Comparison of ENCODE assay signal across 9 mouse cellular contexts in the genomic region with DNA sequence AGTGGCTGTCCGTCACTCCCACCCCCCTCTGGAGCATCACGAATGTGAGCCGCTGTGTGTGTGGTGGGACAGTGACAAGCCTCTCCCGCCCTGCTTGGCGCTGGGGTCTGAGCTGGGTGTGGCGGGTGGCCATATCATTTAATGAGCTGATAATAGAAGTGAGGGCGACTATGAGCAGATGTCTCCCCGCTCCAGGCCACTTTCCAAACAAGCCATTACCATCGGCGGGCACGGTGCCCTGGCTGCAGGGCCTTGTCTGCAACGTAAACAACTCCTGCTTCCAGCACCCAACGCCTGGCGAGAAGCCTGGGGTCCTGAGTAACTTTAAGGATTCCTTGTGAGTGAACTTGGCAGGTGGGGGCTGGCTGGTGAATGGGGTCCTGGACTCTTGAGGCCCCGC. TPM values are rescaled to one million over a fixed set of nuclear protein-coding genes. Genes with fewer than 3 reads are reported as not detected.
DNase-seq lines count a peak whose midpoint lies in the region; ATAC-seq and TF ChIP-seq lines count a peak whose summit lies in the region.
"Had no signal": no experiment of that assay in that cellular context is flagged by ENCODE, and none has a peak within 500 bp of the region (broad histone marks: within the 10 kb centered on the region; RNA-seq: fewer than 3 reads in every experiment).

No protein-coding gene starts in this region.

- H3K27ac ChIP-seq in layer of hippocampus, adult 2 months = no peak overlapping the region
- H3K27ac ChIP-seq in brown adipose tissue, adult 24 weeks (replicated peaks; ENCODE audit: low read depth, low read length) = no peak overlapping the region
- no peak overlapping the region for H3K27ac ChIP-seq in forebrain, postnatal 0 days (ENCODE audit: low read depth, low read length)
- H3K27ac ChIP-seq in limb, embryonic 13.5 days = no peak overlapping the region
- H3K27ac ChIP-seq in olfactory bulb, adult 2 months (ENCODE audit: insufficient read depth, low read depth, low read length) = no peak overlapping the region

- 8% methylated on average over 15 of the region's 15 CpGs for WGBS in forebrain, postnatal 0 days
- WGBS in limb, embryonic 13.5 days = 9% methylated on average over 15 of the region's 15 CpGs
- 10% methylated on average over 15 of the region's 15 CpGs for WGBS in olfactory bulb, adult 2 months

- peaks cover under 1% of the 10 kb centered on the region; the same call in 1 of the 2 replicates for H3K4me1 ChIP-seq in brown adipose tissue, adult 24 weeks (ENCODE audit: control insufficient read depth, insufficient read depth, insufficient read length, low read length)
- no peaks in the 10 kb centered on the region for H3K4me1 ChIP-seq in forebrain, postnatal 0 days (ENCODE audit: insufficient read depth)
- peaks cover 19% of the 10 kb centered on the region for H3K4me1 ChIP-seq in limb, embryonic 13.5 days
- H3K4me1 ChIP-seq in olfactory bulb, adult 2 months (ENCODE audit: control insufficient read depth, insufficient read depth, low read length) = peaks cover 16% of the 10 kb centered on the region

- H3K36me3 ChIP-seq in forebrain, postnatal 0 days (ENCODE audit: insufficient read depth) = no peaks in the 10 kb centered on the region
- peaks cover 31% of the 10 kb centered on the region for H3K36me3 ChIP-seq in limb, embryonic 13.5 days

- H3K9ac ChIP-seq in forebrain, postnatal 0 days = peak overlapping the region; percentile 43; the same call in 1 of the 2 replicates
- peak overlapping the region; percentile 48 for H3K9ac ChIP-seq in limb, embryonic 13.5 days

- peak overlapping the region; percentile 79 for H3K4me2 ChIP-seq in forebrain, postnatal 0 days (ENCODE audit: low read depth)
- H3K4me2 ChIP-seq in limb, embryonic 13.5 days (replicated peaks) = peak overlapping the region; percentile 79

- ATAC-seq in forebrain, postnatal 0 days = 0 out of 2 replicates have a peak, but pooled peaks have one; percentile 4
- ATAC-seq in limb, embryonic 13.5 days (ENCODE audit: low FRiP score, low read depth) = no peak; the same call in 1 of the 2 replicates

- no peak for TF ChIP-seq POLR2A in olfactory bulb, adult 2 months (IDR thresholded peaks at IDR 0.05; ENCODE audit: insufficient read depth, low read depth, low read length)

- TF ChIP-seq CTCF in layer of hippocampus, adult 2 months (conservative IDR thresholded peaks at IDR 0.05) = no peak
- no peak for TF ChIP-seq CTCF in forebrain, postnatal 0 days (IDR thresholded peaks at IDR 0.05; ENCODE audit: low read depth)
- no peak for TF ChIP-seq CTCF in olfactory bulb, adult 2 months (IDR thresholded peaks at IDR 0.05; ENCODE audit: insufficient read depth, low read depth, low read length)

- H3K9me3 ChIP-seq in forebrain, postnatal 0 days (ENCODE audit: low read length) = no peaks in the 10 kb centered on the region
- no peaks in the 10 kb centered on the region for H3K9me3 ChIP-seq in limb, embryonic 13.5 days

- peak overlapping the region; percentile 63 for H3K4me3 ChIP-seq in layer of hippocampus, adult 2 months
- H3K4me3 ChIP-seq in brown adipose tissue, adult 24 weeks (ENCODE audit: insufficient read depth, low read depth, low read length) = peak overlapping the region; percentile 90; the same call in 1 of the 2 replicates
- H3K4me3 ChIP-seq in forebrain, postnatal 0 days (ENCODE audit: low read depth, low read length) = peak overlapping the region; percentile 44
- peak overlapping the region; percentile 51 for H3K4me3 ChIP-seq in limb, embryonic 13.5 days
- peak overlapping the region; percentile 72 for H3K4me3 ChIP-seq in olfactory bulb, adult 2 months (ENCODE audit: insufficient read depth, low read depth, low read length)

- no peak for DNase-seq in layer of hippocampus, adult 2 months (ENCODE audit: low spot score in 2 of 2)
- no peak for DNase-seq in layer of hippocampus, postnatal 25 days (ENCODE audit: extremely low spot score in 1 of 2, low spot score in 1 of 2)
- peak; percentile 41 for DNase-seq in forebrain, postnatal 0 days
- DNase-seq in thymus, postnatal 4 days = no peak
- no peak for DNase-seq in left cerebral cortex, adult 9 months (ENCODE audit: low spot score in 2 of 2)

- H3K27me3 ChIP-seq in forebrain, postnatal 0 days (ENCODE audit: insufficient read depth, low read length) = peaks cover 2% of the 10 kb centered on the region; the same call in 1 of the 2 replicates
- H3K27me3 ChIP-seq in limb, embryonic 13.5 days = peaks cover 46% of the 10 kb centered on the region

RNA-seq across cellular contexts. Expression of a gene that starts 1.5 kb away (rescaled TPM):
- 10 to 100 TPM; 10.7 to 11.0 TPM for total RNA-seq in layer of hippocampus, adult 2 months (2021)
- total RNA-seq in layer of hippocampus, postnatal 25 days (2021) = 10 to 100 TPM in 1 of 2 experiments, 1 to 10 TPM in 1; 9.6 to 10.2 TPM
- polyA plus RNA-seq in brown adipose tissue, adult 24 weeks (2012; ENCODE audit: insufficient read depth, insufficient read length, missing spikeins) = 5.1 and 5.4 TPM in 2 replicates
- 6.1 and 6.2 TPM in 2 replicates for total RNA-seq in forebrain, postnatal 0 days (2014; rRNA removed)
- polyA plus RNA-seq in forebrain, postnatal 0 days (2015; fragmentation: Nextera tagmentation; extraction: Ambion mirVana) = 1.1 TPM in 2 replicates
- polyA plus RNA-seq in limb, embryonic 13.5 days (2015; fragmentation: Nextera tagmentation; extraction: Ambion mirVana) = 1.8 and 1.9 TPM in 2 replicates
- polyA plus RNA-seq in olfactory bulb, adult 2 months (2012; ENCODE audit: insufficient read depth, insufficient read length, low replicate concordance, missing spikeins) = not detected in 2 replicates

RNA-seq across cellular contexts. Expression of a gene that starts 9.4 kb away (rescaled TPM):
- 1 to 10 TPM; 5.4 to 5.6 TPM for total RNA-seq in layer of hippocampus, adult 2 months (2021)
- total RNA-seq in layer of hippocampus, postnatal 25 days (2021) = 1 to 10 TPM; 5.8 to 6.0 TPM
- polyA plus RNA-seq in brown adipose tissue, adult 24 weeks (2012; ENCODE audit: insufficient read depth, insufficient read length, missing spikeins) = 6.4 and 10.3 TPM in 2 replicates
- total RNA-seq in forebrain, postnatal 0 days (2014; rRNA removed) = 19.5 and 28.2 TPM in 2 replicates
- 15.7 and 17.0 TPM in 2 replicates for polyA plus RNA-seq in forebrain, postnatal 0 days (2015; fragmentation: Nextera tagmentation; extraction: Ambion mirVana)
- 287 and 299 TPM in 2 replicates for polyA plus RNA-seq in limb, embryonic 13.5 days (2015; fragmentation: Nextera tagmentation; extraction: Ambion mirVana)
- polyA plus RNA-seq in olfactory bulb, adult 2 months (2012; ENCODE audit: insufficient read depth, insufficient read length, low replicate concordance, missing spikeins) = 124 and 250 TPM in 2 replicates

RNA-seq across cellular contexts. Expression of a gene that starts 13.7 kb away (rescaled TPM):
- 100 to 1,000 TPM; 124 TPM for total RNA-seq in layer of hippocampus, adult 2 months (2021)
- 100 to 1,000 TPM; 125 to 131 TPM for total RNA-seq in layer of hippocampus, postnatal 25 days (2021)
- 69.8 and 75.4 TPM in 2 replicates for polyA plus RNA-seq in brown adipose tissue, adult 24 weeks (2012; ENCODE audit: insufficient read depth, insufficient read length, missing spikeins)
- total RNA-seq in forebrain, postnatal 0 days (2014; rRNA removed) = 109 and 129 TPM in 2 replicates
- polyA plus RNA-seq in forebrain, postnatal 0 days (2015; fragmentation: Nextera tagmentation; extraction: Ambion mirVana) = 25.6 and 26.5 TPM in 2 replicates
- 16.0 and 19.5 TPM in 2 replicates for polyA plus RNA-seq in limb, embryonic 13.5 days (2015; fragmentation: Nextera tagmentation; extraction: Ambion mirVana)
- polyA plus RNA-seq in olfactory bulb, adult 2 months (2012; ENCODE audit: insufficient read depth, insufficient read length, low replicate concordance, missing spikeins) = not detected in 2 replicates

RNA-seq across cellular contexts. Expression of a gene that starts 18.6 kb away (rescaled TPM):
- total RNA-seq in layer of hippocampus, adult 2 months (2021) = 1 to 10 TPM; 3.7 to 4.4 TPM
- total RNA-seq in layer of hippocampus, postnatal 25 days (2021) = 1 to 10 TPM; 3.3 to 4.3 TPM
- polyA plus RNA-seq in brown adipose tissue, adult 24 weeks (2012; ENCODE audit: insufficient read depth, insufficient read length, missing spikeins) = 1.8 and 2.6 TPM in 2 replicates
- total RNA-seq in forebrain, postnatal 0 days (2014; rRNA removed) = 2.3 and 2.4 TPM in 2 replicates
- 1.2 and 1.7 TPM in 2 replicates for polyA plus RNA-seq in forebrain, postnatal 0 days (2015; fragmentation: Nextera tagmentation; extraction: Ambion mirVana)
- 7.3 and 7.6 TPM in 2 replicates for polyA plus RNA-seq in limb, embryonic 13.5 days (2015; fragmentation: Nextera tagmentation; extraction: Ambion mirVana)
- polyA plus RNA-seq in olfactory bulb, adult 2 months (2012; ENCODE audit: insufficient read depth, insufficient read length, low replicate concordance, missing spikeins) = 193 and 203 TPM in 2 replicates

RNA-seq across cellular contexts. Expression of a gene that starts 27.3 kb away (rescaled TPM):
- under 1 TPM in 1 of 2 experiments, not detected in 1; 0.15 TPM for total RNA-seq in layer of hippocampus, adult 2 months (2021)
- under 1 TPM; 0.12 to 0.15 TPM for total RNA-seq in layer of hippocampus, postnatal 25 days (2021)
- not detected in 2 replicates for polyA plus RNA-seq in brown adipose tissue, adult 24 weeks (2012; ENCODE audit: insufficient read depth, insufficient read length, missing spikeins)
- total RNA-seq in forebrain, postnatal 0 days (2014; rRNA removed) = 0.14 and 0.15 TPM in 2 replicates
- 0.09 and 0.18 TPM in 2 replicates for polyA plus RNA-seq in forebrain, postnatal 0 days (2015; fragmentation: Nextera tagmentation; extraction: Ambion mirVana)
- 0.41 and 0.73 TPM in 2 replicates for polyA plus RNA-seq in limb, embryonic 13.5 days (2015; fragmentation: Nextera tagmentation; extraction: Ambion mirVana)
- not detected in 2 replicates for polyA plus RNA-seq in olfactory bulb, adult 2 months (2012; ENCODE audit: insufficient read depth, insufficient read length, low replicate concordance, missing spikeins)
- polyA plus RNA-seq: large intestine, adult 2 months had no signal

Comparison
In these comparisons a context has a peak if more than half of its experiments do, and no peak if none do; other contexts are left out.
1. RNA of a gene that starts 13.7 kb away (polyA plus RNA-seq): 69.8 to 75.4 TPM in brown adipose tissue, adult 24 weeks, 25.6 to 26.5 TPM in forebrain, postnatal 0 days and 16.0 to 19.5 TPM in limb, embryonic 13.5 days; not detected in olfactory bulb, adult 2 months; every median in the first group is over 10 times any median in the second.
2. Peak in every context shown above with its lines, with median percentiles within 50 percentile points of each other: H3K4me3 ChIP-seq.